Mouse (Mus musculus): ENCODE results near the gene Ubap2.

Gene Ubap2

GRCm38 (mm10) chr4:41260691-41261090, 14.3 kb downstream of the Ubap2 start:
- no peak for DNase-seq (ENCODE audit: low read depth, low spot score)

DNA sequence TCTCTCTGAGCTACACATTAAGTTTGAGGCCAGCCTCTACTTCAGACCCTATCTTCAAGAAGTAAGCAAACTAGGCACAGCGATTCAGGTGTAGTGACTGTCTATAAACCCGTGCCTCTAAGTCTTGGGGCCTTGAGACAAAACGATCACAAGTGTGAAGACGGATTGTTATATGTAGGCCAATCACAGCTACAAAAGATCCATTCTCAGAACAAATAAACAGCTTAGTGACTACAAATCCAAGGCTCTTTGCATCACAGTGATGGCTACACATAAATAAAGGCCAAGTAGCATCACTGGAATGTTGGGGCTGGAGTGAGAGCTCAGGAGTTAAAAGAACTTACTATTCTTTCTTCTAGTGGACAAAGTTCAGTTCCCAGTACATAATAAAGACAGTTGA, 15.9 kb downstream of the Ubap2 start:
- DNase-seq (ENCODE audit: low read depth, low spot score), result no peak

DNA sequence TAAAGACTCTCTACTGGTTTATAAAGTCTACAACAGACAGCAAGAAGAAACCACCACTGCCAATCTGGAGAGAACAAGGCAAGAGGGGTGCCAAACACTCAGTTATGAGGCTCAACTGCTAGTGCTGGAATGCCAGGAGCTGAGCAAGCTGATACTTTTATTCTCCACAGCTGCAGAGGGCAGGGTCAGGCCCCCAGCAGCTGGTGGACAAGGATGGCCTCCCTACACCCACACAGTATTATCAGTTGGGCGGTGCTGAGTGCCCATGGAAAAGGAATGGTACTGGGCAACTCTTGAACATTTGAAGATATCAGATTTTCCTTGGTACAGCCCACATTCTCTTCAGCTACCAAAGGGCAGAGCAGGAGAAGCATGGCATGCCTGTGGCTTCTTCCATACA, 17.2 kb downstream of the Ubap2 start:
- DNase-seq (ENCODE audit: low read depth, low spot score), result no peak

- DNase-seq (ENCODE audit: low read depth, low spot score), result peak; percentile 34
Measured at GRCm38 (mm10) chr4:41255564-41256210, 19.3 kb downstream of the Ubap2 start.

DNA sequence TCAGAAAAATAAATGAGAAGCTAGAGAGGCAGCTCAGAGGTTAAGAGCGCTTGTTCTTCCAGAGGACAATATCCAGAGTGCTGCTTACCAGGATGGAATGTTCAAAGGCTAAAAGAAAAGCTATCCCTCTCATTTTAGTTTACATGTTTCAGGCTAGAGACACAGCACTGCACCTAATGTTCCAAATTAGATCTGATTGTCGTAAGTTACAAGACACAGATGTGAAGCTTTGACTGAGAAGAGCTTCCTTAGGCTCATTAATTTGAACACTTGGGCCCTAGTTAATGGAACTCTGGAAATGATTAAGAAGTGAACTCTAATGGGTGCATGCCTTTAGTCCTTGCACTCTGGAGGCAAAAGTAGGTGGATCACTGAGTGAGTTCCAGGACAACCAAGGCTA, 21.2 kb downstream of the Ubap2 start:
- DNase-seq (ENCODE audit: low read depth, low spot score), result no peak

DNA sequence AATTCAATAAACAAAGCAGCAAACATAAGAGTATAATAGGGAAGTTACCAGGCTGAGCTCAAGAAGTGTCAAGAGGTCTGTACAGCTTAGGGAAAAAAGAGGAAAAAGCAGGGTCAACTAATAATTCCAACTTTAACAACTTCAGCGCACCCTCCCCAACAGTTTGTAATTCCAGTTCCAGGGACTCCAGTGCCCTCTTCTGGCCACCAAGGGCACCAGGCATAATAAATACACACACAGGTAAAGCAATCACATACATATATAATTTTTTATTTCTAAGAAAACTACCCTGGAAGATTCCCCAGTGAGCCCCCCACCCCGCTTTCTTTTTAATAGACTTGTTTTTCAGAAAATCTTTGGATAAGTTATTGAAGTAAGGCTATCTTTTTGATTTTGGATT, 29.5 kb downstream of the Ubap2 start:
- no peak for DNase-seq (ENCODE audit: low read depth, low spot score)

- DNase-seq (ENCODE audit: low read depth, low spot score), result peak; percentile 62
Measured at GRCm38 (mm10) chr4:41240916-41241315, 34.0 kb downstream of the Ubap2 start.

GRCm38 (mm10) chr4:41235621-41236020, 39.3 kb downstream of the Ubap2 start:
- no peak for DNase-seq (ENCODE audit: low read depth, low spot score)

- DNase-seq (ENCODE audit: low read depth, low spot score), result peak; percentile 61
Measured at GRCm38 (mm10) chr4:41226351-41226750, 48.6 kb downstream of the Ubap2 start.

- peak; percentile 32 for DNase-seq (ENCODE audit: low read depth, low spot score)
Measured at GRCm38 (mm10) chr4:41225412-41225811, 49.5 kb downstream of the Ubap2 start.

- no peak for DNase-seq (ENCODE audit: low read depth, low spot score)
Measured at GRCm38 (mm10) chr4:41208050-41208449, 66.9 kb downstream of the Ubap2 start.

GRCm38 (mm10) chr4:41205751-41206150, 69.2 kb downstream of the Ubap2 start:
- no peak for DNase-seq (ENCODE audit: low read depth, low spot score)

DNA sequence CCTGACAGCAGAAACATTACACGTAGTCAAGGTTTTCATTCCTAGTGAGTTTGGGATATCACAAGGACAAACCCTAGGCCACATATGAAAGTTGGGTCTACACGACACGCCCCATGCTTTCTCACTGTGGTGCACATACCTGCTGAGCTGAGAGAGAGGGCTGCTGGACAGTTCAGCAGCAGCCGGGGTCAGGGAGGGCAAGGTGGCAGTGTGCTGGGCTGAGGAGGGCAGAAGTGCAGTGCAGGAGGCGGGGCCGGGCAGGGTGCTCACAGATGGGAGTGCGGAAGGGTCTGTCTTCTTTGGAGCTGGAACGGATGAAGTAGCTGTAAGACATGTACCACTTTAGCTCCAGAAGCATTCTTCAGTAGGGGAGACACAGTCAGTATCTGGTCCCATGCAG, 72.8 kb downstream of the Ubap2 start:
- DNase-seq (ENCODE audit: low read depth, low spot score), result no peak

DNA sequence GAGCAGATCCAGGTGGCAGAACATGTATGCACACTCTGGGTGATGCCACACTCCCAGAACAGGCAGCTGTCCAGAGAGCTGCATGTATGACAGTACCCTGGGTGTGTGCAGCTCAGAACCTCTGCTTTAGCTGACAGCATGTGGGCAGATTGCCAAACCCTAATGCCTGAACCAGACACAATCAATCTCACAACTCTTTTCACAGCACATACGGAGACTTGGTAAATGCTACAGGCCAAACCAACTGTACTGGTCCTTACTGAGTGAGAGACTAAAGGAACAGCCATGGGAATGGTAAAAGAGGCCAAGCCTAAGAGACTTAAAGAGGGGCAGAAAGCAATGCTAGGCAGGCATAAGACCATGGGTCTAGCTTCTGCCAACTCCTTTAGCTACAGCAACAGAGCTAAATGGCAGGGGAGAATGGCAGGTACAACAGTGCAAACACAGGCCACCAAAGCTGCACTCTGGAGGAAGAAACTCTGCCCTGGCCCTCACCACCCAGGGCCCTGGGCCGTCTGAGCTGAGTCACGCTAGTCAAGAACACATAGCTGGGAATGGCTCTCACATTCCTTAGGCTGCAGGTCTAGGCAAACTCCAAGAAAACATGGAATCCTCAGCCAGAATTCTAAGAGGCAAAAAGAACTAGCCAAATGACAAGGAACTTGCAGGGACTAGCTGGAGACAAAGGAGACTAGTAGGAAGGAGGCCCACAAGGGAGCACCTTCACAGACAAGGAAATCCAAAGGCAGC, 77.9 kb downstream of the Ubap2 start:
- DNase-seq (ENCODE audit: low read depth, low spot score), result no peak

DNA sequence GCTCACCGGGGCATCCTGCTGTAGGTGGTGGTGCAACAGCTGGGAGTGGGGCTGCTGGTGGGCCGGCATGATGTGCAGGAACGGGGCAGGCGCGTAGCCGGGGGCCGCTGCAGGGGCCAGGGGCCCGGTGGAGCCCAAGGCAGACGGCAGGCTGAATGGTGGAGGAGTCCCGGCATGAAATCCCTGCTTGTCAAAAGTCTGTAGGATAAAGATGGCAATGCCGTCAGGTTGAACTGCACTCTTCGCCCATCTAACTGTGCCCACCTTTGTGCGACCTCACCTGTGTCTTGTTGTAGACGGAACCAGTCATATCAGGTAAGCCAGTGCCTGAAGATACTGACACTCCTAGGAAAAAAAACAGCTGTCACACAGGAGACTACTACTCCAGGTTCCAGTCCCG, 79.6 kb downstream of the Ubap2 start:
- DNase-seq (ENCODE audit: low read depth, low spot score), result no peak

GRCm38 (mm10) chr4:41192544-41193512, 82.1 kb downstream of the Ubap2 start:
- no peak for DNase-seq (ENCODE audit: low read depth, low spot score)

DNA sequence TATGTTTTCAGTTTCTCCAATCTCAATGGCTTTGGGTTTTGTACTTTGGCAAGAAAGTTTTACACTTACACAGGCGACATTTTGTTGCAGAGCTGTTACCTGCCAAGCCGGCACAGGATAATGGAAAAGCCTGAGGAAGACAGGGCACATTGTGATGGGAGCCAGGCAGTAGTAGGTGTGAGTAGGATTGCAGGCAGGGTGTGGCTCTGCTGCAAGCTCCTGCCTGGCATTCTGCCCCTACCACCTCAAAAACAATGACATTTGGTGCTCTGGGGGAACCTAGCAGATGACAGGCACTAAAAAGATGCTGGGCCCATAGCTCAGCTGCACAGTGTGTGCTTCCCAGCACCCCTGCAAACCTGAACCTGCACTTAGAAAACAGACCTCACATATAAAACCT, 85.1 kb downstream of the Ubap2 start:
- no peak for DNase-seq (ENCODE audit: low read depth, low spot score)

- DNase-seq (ENCODE audit: low read depth, low spot score), result no peak
Measured at GRCm38 (mm10) chr4:41179825-41180725, 94.9 kb downstream of the Ubap2 start.

- DNase-seq (ENCODE audit: low read depth, low spot score), result no peak
Measured at GRCm38 (mm10) chr4:41174631-41175030, 100.3 kb downstream of the Ubap2 start.

GRCm38 (mm10) chr4:41170970-41171369, 104.0 kb downstream of the Ubap2 start:
- no peak for DNase-seq (ENCODE audit: low read depth, low spot score)
